In the genomic region with DNA sequence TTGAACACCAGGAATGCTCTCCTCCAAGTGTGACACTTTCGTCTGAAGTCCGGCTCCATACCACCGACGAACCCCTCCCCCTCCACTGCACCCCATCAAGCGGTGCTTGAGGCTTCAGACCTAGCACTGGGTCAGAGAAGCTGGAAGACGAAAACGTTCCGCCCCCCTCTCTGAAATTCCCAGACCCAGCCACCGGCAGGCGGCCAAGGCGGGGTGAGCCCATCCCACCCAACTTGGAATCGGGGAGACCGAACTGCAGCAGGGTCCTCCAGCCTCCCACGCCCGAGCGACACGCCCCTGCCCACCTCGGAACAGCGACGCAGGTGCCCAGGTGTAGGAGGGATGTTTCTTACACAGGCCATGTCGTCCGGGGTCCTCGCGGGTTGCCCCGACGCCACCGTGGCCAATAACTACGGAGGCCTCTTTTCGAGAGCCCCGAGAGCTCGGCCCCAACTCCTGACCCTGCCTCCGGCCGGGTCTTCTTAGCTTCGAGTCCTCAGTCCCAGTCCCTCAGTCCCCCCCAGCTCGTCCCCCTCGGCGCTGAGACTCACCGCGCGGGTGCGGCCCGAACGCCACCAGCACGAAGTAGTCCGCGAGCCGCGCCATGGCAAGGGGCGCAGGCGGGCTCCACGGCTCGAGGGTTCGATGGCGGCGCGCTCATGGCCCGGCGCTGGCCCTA, we compare ENCODE assay signal across 8 mouse cellular contexts. TPM values are rescaled to one million over a fixed set of nuclear protein-coding genes. Genes with fewer than 3 reads are reported as not detected.
A peak's percentile ranks its signal among the peaks of the same experiment; 100 is the strongest.
DNase-seq lines count a peak whose midpoint lies in the region; ATAC-seq and TF ChIP-seq lines count a peak whose summit lies in the region.

No protein-coding gene starts in this region.

- no peaks in the 10 kb centered on the region for H3K9me3 ChIP-seq in forebrain, postnatal 0 days (ENCODE audit: low read length)
- no peaks in the 10 kb centered on the region for H3K9me3 ChIP-seq in kidney, embryonic 16.5 days (ENCODE audit: low read length)
- H3K9me3 ChIP-seq in midbrain, embryonic 10.5 days (replicated peaks), result no peaks in the 10 kb centered on the region

- TF ChIP-seq CTCF in cerebellum, adult 2 months (IDR thresholded peaks at IDR 0.05; ENCODE audit: borderline replicate concordance, insufficient read depth, low read depth, low read length), result no peak
- TF ChIP-seq CTCF in forebrain, postnatal 0 days (IDR thresholded peaks at IDR 0.05; ENCODE audit: low read depth), result peak; percentile 33

- ATAC-seq in forebrain, postnatal 0 days, result peak; percentile 53
- peak; percentile 55 for ATAC-seq in kidney, embryonic 16.5 days (ENCODE audit: low FRiP score, low TSS enrichment)

- DNase-seq in adrenal gland, adult 2 months, result peak; percentile 33
- no peak for DNase-seq in adrenal gland, postnatal 4 days (ENCODE audit: low spot score in 2 of 2)
- peak; percentile 47 for DNase-seq in 3134 (ENCODE audit: extremely low read depth, insufficient read length, low spot score)
- DNase-seq in cerebellum, adult 2 months, result peak; percentile 51 to 54
- peak; percentile 55 for DNase-seq in forebrain, postnatal 0 days
- DNase-seq in midbrain, embryonic 10.5 days (ENCODE audit: low spot score), result peak; percentile 42
- DNase-seq in c-Kit-positive CD71-positive TER-119-positive erythroid progenitor cells, embryonic 14.5 days (ENCODE audit: low spot score), result no peak

- peak overlapping the region; percentile 84 for H3K9ac ChIP-seq in forebrain, postnatal 0 days
- H3K9ac ChIP-seq in kidney, embryonic 16.5 days (replicated peaks; ENCODE audit: low read length), result peak overlapping the region; percentile 79

- peak overlapping the region; percentile 80 for H3K4me3 ChIP-seq in cerebellum, adult 2 months (replicated peaks; ENCODE audit: insufficient read depth, low read depth, low read length)
- H3K4me3 ChIP-seq in forebrain, postnatal 0 days (ENCODE audit: low read depth, low read length), result peak overlapping the region; percentile 87
- peak overlapping the region; percentile 81 for H3K4me3 ChIP-seq in kidney, embryonic 16.5 days (ENCODE audit: low read length)
- peak overlapping the region; percentile 96 for H3K4me3 ChIP-seq in midbrain, embryonic 10.5 days

- H3K27me3 ChIP-seq in cerebellum, adult 2 months (ENCODE audit: control insufficient read depth, insufficient read depth, low read length), result no peaks in the 10 kb centered on the region
- H3K27me3 ChIP-seq in forebrain, postnatal 0 days (ENCODE audit: insufficient read depth, low read length), result no peaks in the 10 kb centered on the region
- no peaks in the 10 kb centered on the region for H3K27me3 ChIP-seq in kidney, embryonic 16.5 days (ENCODE audit: insufficient read depth, low read length)
- no peaks in the 10 kb centered on the region for H3K27me3 ChIP-seq in midbrain, embryonic 10.5 days (ENCODE audit: low read depth, poor library complexity, severe bottlenecking)

- no peak for TF ChIP-seq POLR2A in cerebellum, adult 2 months (IDR thresholded peaks at IDR 0.05; ENCODE audit: borderline replicate concordance, insufficient read depth, low read length)

- H3K36me3 ChIP-seq in forebrain, postnatal 0 days (ENCODE audit: insufficient read depth), result no peaks in the 10 kb centered on the region
- no peaks in the 10 kb centered on the region for H3K36me3 ChIP-seq in kidney, embryonic 16.5 days (ENCODE audit: insufficient read depth, low read length)
- no peaks in the 10 kb centered on the region for H3K36me3 ChIP-seq in midbrain, embryonic 10.5 days

- peak overlapping the region; percentile 68 for H3K4me2 ChIP-seq in forebrain, postnatal 0 days (ENCODE audit: low read depth)
- H3K4me2 ChIP-seq in kidney, embryonic 16.5 days (replicated peaks; ENCODE audit: low read depth, low read length), result peak overlapping the region; percentile 89

- H3K4me1 ChIP-seq in cerebellum, adult 2 months (ENCODE audit: control insufficient read depth, insufficient read depth, low read length), result peaks cover 33% of the 10 kb centered on the region
- H3K4me1 ChIP-seq in forebrain, postnatal 0 days (ENCODE audit: insufficient read depth), result peaks cover 11% of the 10 kb centered on the region
- peaks cover 18% of the 10 kb centered on the region for H3K4me1 ChIP-seq in kidney, embryonic 16.5 days (ENCODE audit: insufficient read depth, low read length)
- peaks cover 36% of the 10 kb centered on the region for H3K4me1 ChIP-seq in midbrain, embryonic 10.5 days

- peak overlapping the region; percentile 67; the same call in 1 of the 2 replicates for H3K27ac ChIP-seq in cerebellum, adult 2 months (ENCODE audit: insufficient read depth, low read length)
- peak overlapping the region; percentile 62 for H3K27ac ChIP-seq in forebrain, postnatal 0 days (ENCODE audit: low read depth, low read length)
- H3K27ac ChIP-seq in kidney, embryonic 16.5 days (ENCODE audit: low read length), result 0 out of 2 replicates have a peak overlapping the region, but pooled peaks have one; percentile 28
- H3K27ac ChIP-seq in midbrain, embryonic 10.5 days (replicated peaks), result peak overlapping the region; percentile 92

- 1% methylated on average over 58 of the region's 58 CpGs for WGBS in cerebellum, adult 2 months
- under 1% methylated on average over 58 of the region's 58 CpGs for WGBS in forebrain, postnatal 0 days
- under 1% methylated on average over 58 of the region's 58 CpGs for WGBS in kidney, embryonic 16.5 days
- WGBS in midbrain, embryonic 10.5 days, result under 1% methylated on average over 57 of the region's 58 CpGs

RNA-seq across cellular contexts. Expression of gene Sbf1, which starts 0.5 kb away (rescaled TPM):
- total RNA-seq in adrenal gland, adult 2 months (2021), result 10 to 100 TPM; 75.8 to 80.8 TPM
- 171 and 187 TPM in 2 replicates for polyA plus RNA-seq in adrenal gland, adult 2 months (2012; rRNA removed)
- total RNA-seq in adrenal gland, postnatal 4 days (2021), result 100 to 1,000 TPM; 108 to 111 TPM
- 321 and 324 TPM in 2 replicates for polyA plus RNA-seq in cerebellum, adult 2 months (2012; rRNA removed)
- total RNA-seq in forebrain, postnatal 0 days (2014; rRNA removed), result 164 and 165 TPM in 2 replicates
- 46.2 and 60.7 TPM in 2 replicates for polyA plus RNA-seq in forebrain, postnatal 0 days (2015; fragmentation: Nextera tagmentation; extraction: Ambion mirVana)
- 49.3 and 52.0 TPM in 2 replicates for polyA plus RNA-seq in kidney, embryonic 16.5 days (2015; fragmentation: Nextera tagmentation; extraction: Ambion mirVana)
- polyA plus RNA-seq in midbrain, embryonic 10.5 days (2016; fragmentation: Nextera tagmentation; extraction: Ambion mirVana), result 78.3 and 93.5 TPM in 2 replicates

RNA-seq across cellular contexts. Expression of gene Adm2, which starts 7.9 kb away (rescaled TPM):
- not detected for total RNA-seq in adrenal gland, adult 2 months (2021)
- 0.17 TPM in 1 of 2 replicates, not detected in the other for polyA plus RNA-seq in adrenal gland, adult 2 months (2012; rRNA removed)
- under 1 TPM in 1 of 2 experiments, not detected in 1; 0.53 TPM for total RNA-seq in adrenal gland, postnatal 4 days (2021)
- not detected in 2 replicates for polyA plus RNA-seq in cerebellum, adult 2 months (2012; rRNA removed)
- total RNA-seq in forebrain, postnatal 0 days (2014; rRNA removed), result not detected in 2 replicates
- polyA plus RNA-seq in forebrain, postnatal 0 days (2015; fragmentation: Nextera tagmentation; extraction: Ambion mirVana), result not detected in 2 replicates
- 0.98 and 1.5 TPM in 2 replicates for polyA plus RNA-seq in kidney, embryonic 16.5 days (2015; fragmentation: Nextera tagmentation; extraction: Ambion mirVana)
- polyA plus RNA-seq in midbrain, embryonic 10.5 days (2016; fragmentation: Nextera tagmentation; extraction: Ambion mirVana), result 0.20 and 0.21 TPM in 2 replicates

RNA-seq across cellular contexts. Expression of gene Miox, which starts 19.5 kb away (rescaled TPM):
- total RNA-seq in adrenal gland, adult 2 months (2021), result not detected
- polyA plus RNA-seq in adrenal gland, adult 2 months (2012; rRNA removed), result 0.21 and 0.92 TPM in 2 replicates
- total RNA-seq in adrenal gland, postnatal 4 days (2021), result 10 to 100 TPM in 1 of 2 experiments, 1 to 10 TPM in 1; 6.0 to 90.1 TPM
- polyA plus RNA-seq in cerebellum, adult 2 months (2012; rRNA removed), result not detected in 2 replicates
- not detected in 2 replicates for total RNA-seq in forebrain, postnatal 0 days (2014; rRNA removed)
- polyA plus RNA-seq in forebrain, postnatal 0 days (2015; fragmentation: Nextera tagmentation; extraction: Ambion mirVana), result not detected in 2 replicates
- 17.0 and 28.6 TPM in 2 replicates for polyA plus RNA-seq in kidney, embryonic 16.5 days (2015; fragmentation: Nextera tagmentation; extraction: Ambion mirVana)
- not detected in 2 replicates for polyA plus RNA-seq in midbrain, embryonic 10.5 days (2016; fragmentation: Nextera tagmentation; extraction: Ambion mirVana)

RNA-seq across cellular contexts. Expression of gene Lmf2, which starts 40.8 kb away (rescaled TPM):
- total RNA-seq in adrenal gland, adult 2 months (2021), result 10 to 100 TPM; 37.1 to 40.2 TPM
- 58.0 and 63.1 TPM in 2 replicates for polyA plus RNA-seq in adrenal gland, adult 2 months (2012; rRNA removed)
- total RNA-seq in adrenal gland, postnatal 4 days (2021), result 10 to 100 TPM; 59.3 to 59.5 TPM
- 21.0 and 21.1 TPM in 2 replicates for polyA plus RNA-seq in cerebellum, adult 2 months (2012; rRNA removed)
- total RNA-seq in forebrain, postnatal 0 days (2014; rRNA removed), result 12.5 and 17.0 TPM in 2 replicates
- polyA plus RNA-seq in forebrain, postnatal 0 days (2015; fragmentation: Nextera tagmentation; extraction: Ambion mirVana), result 24.7 and 25.4 TPM in 2 replicates
- polyA plus RNA-seq in kidney, embryonic 16.5 days (2015; fragmentation: Nextera tagmentation; extraction: Ambion mirVana), result 68.3 and 79.0 TPM in 2 replicates
- 53.7 and 56.2 TPM in 2 replicates for polyA plus RNA-seq in midbrain, embryonic 10.5 days (2016; fragmentation: Nextera tagmentation; extraction: Ambion mirVana)

RNA-seq across cellular contexts. Expression of gene Ncaph2, which starts 40.9 kb away (rescaled TPM):
- total RNA-seq in adrenal gland, adult 2 months (2021), result 10 to 100 TPM; 61.7 to 74.8 TPM
- polyA plus RNA-seq in adrenal gland, adult 2 months (2012; rRNA removed), result 101 and 102 TPM in 2 replicates
- 100 to 1,000 TPM; 126 to 133 TPM for total RNA-seq in adrenal gland, postnatal 4 days (2021)
- polyA plus RNA-seq in cerebellum, adult 2 months (2012; rRNA removed), result 134 and 137 TPM in 2 replicates
- total RNA-seq in forebrain, postnatal 0 days (2014; rRNA removed), result 88.4 and 93.8 TPM in 2 replicates
- polyA plus RNA-seq in forebrain, postnatal 0 days (2015; fragmentation: Nextera tagmentation; extraction: Ambion mirVana), result 94.9 and 95.1 TPM in 2 replicates
- 165 and 175 TPM in 2 replicates for polyA plus RNA-seq in kidney, embryonic 16.5 days (2015; fragmentation: Nextera tagmentation; extraction: Ambion mirVana)
- polyA plus RNA-seq in midbrain, embryonic 10.5 days (2016; fragmentation: Nextera tagmentation; extraction: Ambion mirVana), result 191 and 197 TPM in 2 replicates

Comparison
In these comparisons a context has a peak if more than half of its experiments do, and no peak if none do; other contexts are left out.
1. DNase-seq: peak in adrenal gland, adult 2 months (single experiment), 3134 (single experiment), cerebellum, adult 2 months (2 of 2), forebrain, postnatal 0 days (single experiment) and midbrain, embryonic 10.5 days (single experiment); none in adrenal gland, postnatal 4 days (0 of 2) and c-Kit-positive CD71-positive TER-119-positive erythroid progenitor cells, embryonic 14.5 days (single experiment).
2. H3K27ac ChIP-seq: peak in every context shown above with its lines; median percentile 92 in midbrain, embryonic 10.5 days; 67 in cerebellum, adult 2 months; 62 in forebrain, postnatal 0 days; 28 in kidney, embryonic 16.5 days.
3. Peak in every context shown above with its lines, with median percentiles within 50 percentile points of each other: H3K4me3 ChIP-seq.